Mouse (Mus musculus) lung, embryonic 14.5 days (tissue): ENCODE measurements at regions not wholly inside any gene's neighbourhood (a gene's known extent, or its start where the extent isn't known, plus 50 kb on each side); places are given as distances from the start of the nearest gene placed in this dataset.
A peak's percentile ranks its signal among the peaks of the same experiment; 100 is the strongest.

Experiments used
- ATAC-seq: fragments of 200-750 bp; cut with Nextera tagmentation; 2 replicates; pipeline ENCODE4 v1.8.0; 2017; ENCODE audit warnings: mild to moderate bottlenecking, moderate TSS enrichment, moderate library complexity; ENCODE audit not compliant: insufficient read depth
- DNase-seq: peaks from one replicate; pipeline ENCODE4 v3.0.0-alpha.2; 2015
- H3K27ac ChIP-seq: fragments of 300-500 bp; sonication (generic); 2 replicates; pipeline ENCODE4 v1.5.1; 2014; ENCODE audit warnings: low read depth, mild to moderate bottlenecking, moderate library complexity
- H3K27me3 ChIP-seq: fragments of 300-500 bp; sonication (generic); 2 replicates; pipeline ENCODE4 v1.6.1; 2014; ENCODE audit warnings: low read length, control low read depth; ENCODE audit not compliant: insufficient read depth
- H3K36me3 ChIP-seq: fragments of 300-500 bp; sonication (generic); 2 replicates; pipeline ENCODE4 v1.6.1; 2014; ENCODE audit warnings: control low read depth; ENCODE audit not compliant: insufficient read depth
- H3K4me1 ChIP-seq: fragments of 300-500 bp; sonication (generic); 2 replicates; pipeline ENCODE4 v1.6.1; 2014; ENCODE audit warnings: antibody characterized with exemption, control low read depth; ENCODE audit not compliant: insufficient read depth
- H3K4me2 ChIP-seq: fragments of 300-500 bp; sonication (generic); 2 replicates; pipeline ENCODE4 v1.6.1; 2014; ENCODE audit warnings: mild to moderate bottlenecking
- H3K4me3 ChIP-seq: fragments of 300-500 bp; sonication (generic); 2 replicates; pipeline ENCODE4 v1.5.1; 2014; ENCODE audit warnings: low read depth, low read length
- H3K9ac ChIP-seq: fragments of 300-500 bp; sonication (generic); 2 replicates; pipeline ENCODE4 v1.6.1; 2014
- H3K9me3 ChIP-seq: fragments of 300-500 bp; sonication (generic); 2 replicates; pipeline ENCODE4 v1.6.1; 2016; ENCODE audit warnings: low read depth, low read length, control low read depth
- CTCF ChIP-seq: IDR thresholded peaks from 2 replicates; pipeline ENCODE4 v1.5.1; 2016; ENCODE audit warnings: antibody characterized with exemption, low read depth
- WGBS: fragments of 180-500 bp; shearing (Covaris S2); extraction: QIAGEN DNeasy Blood & Tissue Kit; methylation state at CpG from one replicate; pipeline ENCODE4 v1.1.7; 2014; 5-methylcytosine and 5-hydroxymethylcytosine counted together

DNA sequence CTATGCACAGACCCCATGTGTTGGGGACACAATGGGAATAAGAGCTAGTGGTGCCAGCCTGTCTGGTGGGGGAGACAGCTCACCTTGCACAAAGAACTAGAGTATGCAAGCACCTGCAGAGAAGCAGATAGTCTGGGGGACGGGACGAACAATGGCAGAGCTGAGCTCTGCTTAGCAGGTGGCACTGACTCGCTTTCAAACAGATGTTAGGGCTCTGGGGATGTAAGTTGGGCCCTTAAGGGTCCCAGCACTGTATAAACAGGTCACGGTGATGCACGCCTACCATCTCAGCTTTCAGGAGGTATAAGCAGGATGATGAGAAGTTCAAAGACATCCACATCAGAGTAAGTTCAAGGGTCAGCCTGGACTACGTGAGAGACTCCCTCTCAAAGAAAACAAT, 289.5 kb downstream of the Maf start:
- WGBS: 42% methylated on average over 6 of the region's 6 CpGs
- ATAC-seq: no peak
- Histone ChIP-seq H3K9ac (no peak overlapping the region), H3K4me2 (no peak overlapping the region), H3K36me3 (no peaks in the 10 kb centered on the region), H3K4me1 (no peaks in the 10 kb centered on the region), H3K27ac (no peak overlapping the region), H3K9me3 (no peaks in the 10 kb centered on the region), H3K27me3 (no peaks in the 10 kb centered on the region), H3K4me3 (no peak overlapping the region)
- no peak for TF ChIP-seq CTCF
- no peak for DNase-seq

DNA sequence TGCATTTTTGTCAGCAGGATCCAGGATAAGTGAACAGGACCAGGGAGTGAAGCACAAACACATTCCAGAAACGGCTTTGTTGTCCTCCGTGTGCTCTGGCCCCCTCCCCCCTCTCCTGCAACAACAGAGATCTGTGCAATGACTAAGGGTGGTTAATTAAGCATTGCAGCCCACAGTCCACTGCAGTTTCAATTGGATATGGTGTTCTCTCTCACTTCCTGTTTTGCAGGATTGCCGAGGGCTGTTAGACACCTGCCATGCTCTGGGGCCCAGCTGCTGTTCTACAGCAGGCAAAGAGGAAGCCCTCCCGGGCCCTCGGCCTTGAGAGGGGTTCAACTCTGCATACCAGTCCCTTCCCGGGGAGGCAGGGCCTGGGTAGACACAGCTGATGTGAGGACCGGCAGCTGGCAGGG, 293.5 kb downstream of the Maf start:
- no peak for TF ChIP-seq CTCF
- Histone ChIP-seq H3K9me3 (no peaks in the 10 kb centered on the region), H3K4me3 (no peak overlapping the region), H3K4me1 (no peaks in the 10 kb centered on the region), H3K27ac (no peak overlapping the region), H3K9ac (no peak overlapping the region), H3K4me2 (no peak overlapping the region), H3K27me3 (no peaks in the 10 kb centered on the region), H3K36me3 (no peaks in the 10 kb centered on the region)
- DNase-seq: peak; percentile 34
- ATAC-seq: 0 out of 2 replicates have a peak, but pooled peaks have one; percentile 49
- 28% methylated on average over 7 of the region's 7 CpGs for WGBS

DNA sequence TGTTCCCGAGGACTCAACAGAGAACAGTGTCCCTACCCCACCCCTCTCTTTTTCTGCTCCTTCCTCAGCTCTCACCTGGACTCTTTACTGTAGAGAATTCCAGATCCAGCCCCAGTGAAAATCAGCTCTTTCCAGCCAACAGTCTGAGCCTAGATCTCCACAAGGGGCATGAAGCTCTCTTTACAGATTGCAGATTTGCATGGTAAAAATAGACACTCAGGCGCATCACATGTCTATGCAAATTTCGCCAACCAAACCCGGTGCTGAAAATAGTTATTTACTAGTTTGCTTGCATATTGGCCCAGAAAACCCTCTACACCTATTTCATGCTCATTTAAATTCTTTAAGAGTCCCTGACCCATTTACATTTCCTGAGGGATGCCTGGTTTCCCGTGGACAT, 295.8 kb downstream of the Maf start:
- no peak for DNase-seq
- no peaks in the 10 kb centered on the region for H3K4me1 ChIP-seq
- 82% methylated on average over 5 of the region's 5 CpGs for WGBS

DNA sequence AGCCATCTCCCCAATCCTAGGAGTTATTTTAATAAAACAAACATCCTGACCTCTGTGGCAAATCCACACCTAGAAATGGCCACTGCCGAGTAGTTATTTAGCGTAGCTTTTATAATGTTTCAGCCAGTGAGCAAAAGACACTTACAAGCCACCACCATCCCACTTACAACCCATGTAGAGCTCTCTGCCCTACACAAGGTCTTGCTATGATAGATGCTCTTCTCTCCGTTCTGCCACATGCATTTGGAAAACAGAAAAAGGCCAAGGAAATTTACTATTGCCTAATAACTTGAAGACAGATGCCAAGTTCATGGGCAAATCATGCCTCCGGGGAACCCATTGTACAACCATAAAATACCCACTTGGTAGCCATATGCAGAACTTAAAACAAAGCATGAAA, 296.5 kb downstream of the Maf start:
- no peaks in the 10 kb centered on the region for H3K27me3 ChIP-seq
- no peaks in the 10 kb centered on the region for H3K4me1 ChIP-seq
- no peak overlapping the region for H3K27ac ChIP-seq
- H3K36me3 ChIP-seq: no peaks in the 10 kb centered on the region
- no peaks in the 10 kb centered on the region for H3K9me3 ChIP-seq
- 90% methylated on average over 4 of the region's 4 CpGs for WGBS
- TF ChIP-seq CTCF: no peak
- DNase-seq (no peak), ATAC-seq (no peak)
- no peak overlapping the region for H3K4me2 ChIP-seq
- H3K9ac ChIP-seq: no peak overlapping the region
- no peak overlapping the region for H3K4me3 ChIP-seq

More for the DNA sequence above, 295.8 kb downstream of the Maf start:
- Histone ChIP-seq H3K4me2 (no peak overlapping the region), H3K9ac (no peak overlapping the region), H3K9me3 (no peaks in the 10 kb centered on the region), H3K27ac (no peak overlapping the region), H3K27me3 (no peaks in the 10 kb centered on the region), H3K4me3 (no peak overlapping the region), H3K36me3 (no peaks in the 10 kb centered on the region)
- no peak for TF ChIP-seq CTCF
- no peak for ATAC-seq

DNA sequence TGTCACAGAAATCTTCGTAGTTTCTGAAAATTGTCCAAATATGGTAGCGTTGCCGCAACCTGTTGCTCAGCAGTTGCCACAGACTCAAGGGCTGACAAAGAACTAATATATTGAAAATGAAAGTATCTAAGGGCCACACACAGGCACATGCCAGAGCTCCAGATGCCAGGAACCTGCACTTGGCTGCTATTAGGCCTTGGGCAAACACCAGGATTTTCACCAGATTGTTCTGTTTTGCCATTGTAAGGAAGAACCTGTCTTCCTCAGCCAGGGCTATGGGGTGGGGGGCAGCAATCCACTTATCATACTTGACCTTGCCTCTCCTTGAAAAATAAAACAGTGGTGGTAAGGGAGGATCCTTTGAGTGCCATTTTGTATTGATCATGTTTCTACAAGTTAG, 297.4 kb downstream of the Maf start:
- H3K27ac ChIP-seq: no peak overlapping the region
- no peaks in the 10 kb centered on the region for H3K27me3 ChIP-seq
- no peak for ATAC-seq
- 90% methylated on average over 3 of the region's 3 CpGs for WGBS
- H3K4me1 ChIP-seq: no peaks in the 10 kb centered on the region
- H3K4me2 ChIP-seq: no peak overlapping the region
- no peaks in the 10 kb centered on the region for H3K36me3 ChIP-seq
- no peak overlapping the region for H3K4me3 ChIP-seq
- H3K9me3 ChIP-seq: no peaks in the 10 kb centered on the region
- no peak for DNase-seq
- H3K9ac ChIP-seq: no peak overlapping the region
- no peak for TF ChIP-seq CTCF

DNA sequence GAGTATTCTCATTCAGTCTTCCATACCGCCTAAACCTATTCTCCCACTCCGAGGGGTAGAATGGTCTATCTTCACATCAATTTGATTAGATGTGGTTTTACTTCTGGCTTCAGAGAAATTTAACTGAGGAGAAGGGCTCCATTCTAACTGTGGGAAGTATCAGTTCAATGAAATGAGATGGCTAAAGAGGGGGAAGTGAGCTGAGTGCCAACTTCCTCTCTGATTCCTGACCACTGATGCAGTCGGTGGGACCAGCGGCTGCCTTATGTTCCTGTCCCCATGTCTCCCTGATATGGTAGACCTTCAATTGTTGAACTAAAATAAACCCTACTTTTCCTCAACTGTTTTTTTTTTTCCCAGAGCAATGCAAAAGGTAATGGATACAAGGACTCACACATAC, 300.1 kb downstream of the Maf start:
- H3K4me1 ChIP-seq: no peaks in the 10 kb centered on the region
- WGBS: 86% methylated on average over 4 of the region's 4 CpGs
- no peak overlapping the region for H3K4me2 ChIP-seq
- no peaks in the 10 kb centered on the region for H3K36me3 ChIP-seq
- H3K27ac ChIP-seq: no peak overlapping the region
- no peak overlapping the region for H3K4me3 ChIP-seq
- DNase-seq (no peak), ATAC-seq (no peak)
- no peak for TF ChIP-seq CTCF
- H3K9ac ChIP-seq: no peak overlapping the region
- H3K9me3 ChIP-seq: no peaks in the 10 kb centered on the region
- no peaks in the 10 kb centered on the region for H3K27me3 ChIP-seq

DNA sequence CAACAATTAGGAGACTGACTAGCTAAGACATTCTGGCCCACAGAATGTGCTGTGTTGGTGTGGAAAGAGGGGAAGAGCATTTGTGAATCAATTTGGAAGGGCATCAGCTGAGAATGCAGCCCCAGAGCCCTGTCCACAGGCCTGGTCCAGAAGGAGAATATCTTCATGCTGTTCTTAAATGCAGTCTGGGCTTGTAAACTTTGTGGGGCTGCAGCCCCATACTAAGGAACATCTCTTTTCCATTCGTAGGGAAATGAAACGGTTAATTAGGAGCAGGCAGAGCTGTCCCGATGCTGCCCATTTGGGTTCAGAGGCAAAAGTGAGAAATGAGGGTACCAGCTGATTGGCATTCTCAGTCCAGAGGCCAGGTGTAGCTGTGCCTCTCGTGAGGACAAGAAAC, 304.0 kb downstream of the Maf start:
- DNase-seq: no peak
- TF ChIP-seq CTCF: no peak
- Histone ChIP-seq H3K36me3 (no peaks in the 10 kb centered on the region), H3K27me3 (no peaks in the 10 kb centered on the region), H3K9me3 (no peaks in the 10 kb centered on the region), H3K4me2 (no peak overlapping the region), H3K4me3 (no peak overlapping the region), H3K9ac (no peak overlapping the region), H3K27ac (no peak overlapping the region), H3K4me1 (no peaks in the 10 kb centered on the region)
- ATAC-seq: no peak
- 66% methylated on average over 4 of the region's 4 CpGs for WGBS
